Mouse (Mus musculus): ENCODE results near the gene Gm21209. TPM values are rescaled to one million over a fixed set of nuclear protein-coding genes. Genes with fewer than 3 reads are reported as not detected.
"Not testable (repeated sequence)": the region's sequence is repeated elsewhere in the genome, so short reads cannot be mapped to it uniquely, and the experiment has no call there.

Gm21209 gene
- not detected in 2 replicates for polyA plus RNA-seq (2015; fragmentation: Nextera tagmentation; extraction: Ambion mirVana)

- H3K27ac ChIP-seq; H3K4me3 ChIP-seq (replicated peaks); H3K27me3 ChIP-seq (replicated peaks); H3K4me1 ChIP-seq; H3K4me2 ChIP-seq; H3K36me3 ChIP-seq; H3K9ac ChIP-seq; ATAC-seq (ENCODE audit: insufficient read depth, low FRiP score, low read depth); H3K9me3 ChIP-seq: not testable (repeated sequence)
- no CpG with 5 or more reads among the region's 6 CpGs for WGBS
Measured at GRCm38 (mm10) chrY:49570856-49571255, at the start of gene Gm21209. Gm21209 (plus strand) TSS chrY:49571156.

All from stomach, embryonic 15.5 days (tissue).